Mouse (Mus musculus): ENCODE measurements around the gene B3gnt2. TPM values are rescaled to one million over a fixed set of nuclear protein-coding genes. Genes with fewer than 3 reads are reported as not detected.

The B3gnt2 gene
- polyA plus RNA-seq, 1 experiment from 2014 or later: 6.5 TPM

GRCm38 (mm10) chr11:22871628-22872306 lies 11.0 kb upstream of the B3gnt2 start:
- H3K36me3 ChIP-seq: no peaks in the 10 kb centered on the region
- H3K9ac ChIP-seq: no peak overlapping the region
- peak overlapping the region; percentile 46 for H3K4me2 ChIP-seq
- 50% methylated on average over 7 of the region's 7 CpGs for WGBS
- H3K27ac ChIP-seq: peak overlapping the region; percentile 69
- H3K27me3 ChIP-seq: no peaks in the 10 kb centered on the region
- peak overlapping the region; percentile 13; the same call in 1 of the 2 replicates for H3K4me3 ChIP-seq
- 0 out of 2 replicates have a peak, but pooled peaks have one; percentile 53 for ATAC-seq (replicated peaks; ENCODE audit: insufficient number of reproducible peaks, insufficient read depth, low FRiP score, low read depth)
- H3K4me1 ChIP-seq (replicated peaks): peaks cover 13% of the 10 kb centered on the region
- H3K9me3 ChIP-seq (replicated peaks): no peaks in the 10 kb centered on the region

- H3K4me1 ChIP-seq (replicated peaks): peaks cover 13% of the 10 kb centered on the region
- no peaks in the 10 kb centered on the region for H3K27me3 ChIP-seq
- no peaks in the 10 kb centered on the region for H3K9me3 ChIP-seq (replicated peaks)
- no peak overlapping the region for H3K4me3 ChIP-seq
- 75% methylated on average over 8 of the region's 8 CpGs for WGBS
- H3K36me3 ChIP-seq: no peaks in the 10 kb centered on the region
- no peak overlapping the region for H3K27ac ChIP-seq
- no peak for ATAC-seq (replicated peaks; ENCODE audit: insufficient number of reproducible peaks, insufficient read depth, low FRiP score, low read depth)
- no peak overlapping the region for H3K4me2 ChIP-seq
- no peak overlapping the region for H3K9ac ChIP-seq
Observed at GRCm38 (mm10) chr11:22868582-22868981, 7.8 kb upstream of the B3gnt2 start.

DNA sequence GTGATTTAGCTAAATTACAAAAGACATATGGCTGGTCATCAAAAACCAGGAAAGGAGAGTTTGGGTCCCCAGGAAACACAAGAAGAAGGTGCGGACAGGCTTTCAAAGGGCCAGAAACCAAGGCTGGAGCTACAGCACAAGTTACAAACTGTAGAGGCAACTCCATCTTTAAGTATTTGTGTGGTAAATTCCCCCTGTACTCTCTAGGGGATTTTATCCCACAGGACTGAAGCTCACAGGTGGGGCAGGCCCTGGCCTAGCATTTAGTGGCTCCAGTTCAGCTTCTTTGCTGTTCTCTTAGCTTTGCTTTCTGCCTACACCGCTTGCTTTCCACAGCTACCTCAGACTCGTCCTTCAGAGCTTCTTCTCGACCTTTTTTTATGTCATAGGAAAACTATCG lies 6.9 kb upstream of the B3gnt2 start:
- no peak for ATAC-seq (replicated peaks; ENCODE audit: insufficient number of reproducible peaks, insufficient read depth, low FRiP score, low read depth)
- Histone ChIP-seq H3K9me3 (replicated peaks) (no peaks in the 10 kb centered on the region), H3K27ac (no peak overlapping the region), H3K4me1 (replicated peaks) (peaks cover 10% of the 10 kb centered on the region), H3K9ac (no peak overlapping the region), H3K4me3 (no peak overlapping the region), H3K27me3 (no peaks in the 10 kb centered on the region), H3K36me3 (no peaks in the 10 kb centered on the region), H3K4me2 (no peak overlapping the region)
- 80% methylated on average over 5 of the region's 5 CpGs for WGBS

GRCm38 (mm10) chr11:22865635-22866246 lies 5.0 kb upstream of the B3gnt2 start:
- no peak overlapping the region for H3K27ac ChIP-seq
- H3K27me3 ChIP-seq: no peaks in the 10 kb centered on the region
- no peak overlapping the region for H3K4me3 ChIP-seq
- WGBS: 77% methylated on average over 7 of the region's 7 CpGs
- H3K4me2 ChIP-seq: no peak overlapping the region
- no peaks in the 10 kb centered on the region for H3K4me1 ChIP-seq (replicated peaks)
- H3K9ac ChIP-seq: no peak overlapping the region
- no peak for ATAC-seq (replicated peaks; ENCODE audit: insufficient number of reproducible peaks, insufficient read depth, low FRiP score, low read depth)
- H3K9me3 ChIP-seq (replicated peaks): no peaks in the 10 kb centered on the region
- H3K36me3 ChIP-seq: no peaks in the 10 kb centered on the region

DNA sequence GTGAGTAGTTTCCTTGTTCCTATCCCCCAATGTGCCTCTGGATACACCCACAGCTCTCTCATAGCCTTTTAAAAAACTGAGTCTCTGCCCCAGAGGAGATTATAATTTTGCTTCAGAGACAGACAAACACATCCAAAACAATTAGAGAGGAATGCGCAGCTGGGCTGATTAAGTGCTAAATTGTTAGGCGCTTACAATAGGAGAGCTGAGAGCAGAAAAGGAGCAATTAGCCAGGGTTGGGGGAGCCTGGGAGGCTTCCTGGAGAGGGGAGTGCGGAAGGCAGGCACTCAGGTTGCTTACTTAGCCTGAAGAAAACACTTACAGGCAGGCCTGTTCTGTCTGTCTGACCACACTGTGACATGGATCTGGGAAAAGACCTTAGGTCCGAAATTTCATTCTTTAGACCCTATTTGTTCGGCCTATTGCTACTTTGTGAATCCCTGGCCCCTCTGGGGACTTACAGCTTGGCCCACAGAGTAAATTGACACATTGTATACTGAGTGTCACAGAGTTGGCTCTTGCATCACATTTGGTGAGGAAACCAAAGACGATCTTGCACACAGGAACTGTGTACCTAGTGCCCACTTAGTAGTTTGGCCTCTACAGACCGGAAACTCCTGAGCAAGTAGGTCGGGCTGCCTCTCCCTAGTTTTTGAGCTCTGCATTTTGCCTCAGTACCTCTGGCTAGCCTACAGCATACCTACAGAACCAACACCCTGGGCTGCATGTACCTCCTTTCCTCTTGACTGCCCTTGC lies 3.7 kb upstream of the B3gnt2 start:
- Histone ChIP-seq H3K9ac (no peak overlapping the region), H3K36me3 (no peaks in the 10 kb centered on the region), H3K4me1 (replicated peaks) (peaks cover 6% of the 10 kb centered on the region; the same call in 1 of the 2 replicates), H3K27me3 (no peaks in the 10 kb centered on the region), H3K27ac (no peak overlapping the region), H3K4me2 (no peak overlapping the region), H3K4me3 (no peak overlapping the region), H3K9me3 (replicated peaks) (no peaks in the 10 kb centered on the region)
- 72% methylated on average over 8 of the region's 8 CpGs for WGBS
- ATAC-seq (replicated peaks; ENCODE audit: insufficient number of reproducible peaks, insufficient read depth, low FRiP score, low read depth): no peak

DNA sequence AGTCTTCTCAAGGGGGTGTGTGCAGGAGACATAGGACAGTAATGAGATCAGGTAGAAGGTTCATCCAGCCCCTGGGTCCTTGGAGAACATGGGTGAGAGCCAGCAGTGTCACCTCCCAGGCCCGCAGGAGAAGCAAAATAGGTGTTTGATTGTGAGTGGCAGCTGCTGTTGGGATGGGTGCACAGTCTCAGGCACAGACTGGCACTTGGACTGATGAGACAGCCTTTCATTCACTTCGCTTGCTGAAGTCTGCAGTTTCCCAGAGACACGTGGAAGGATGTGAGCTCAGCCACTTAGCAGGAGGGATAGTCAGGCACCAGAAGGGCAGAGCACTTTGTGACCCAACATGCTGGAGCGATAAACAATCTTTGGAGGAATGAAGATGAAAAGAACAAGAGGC lies 2.8 kb upstream of the B3gnt2 start:
- H3K9me3 ChIP-seq (replicated peaks): no peaks in the 10 kb centered on the region
- 0 out of 2 replicates have a peak, but pooled peaks cover 4% of the 10 kb centered on the region for H3K27me3 ChIP-seq
- peaks cover 10% of the 10 kb centered on the region for H3K4me1 ChIP-seq (replicated peaks)
- no peak overlapping the region for H3K9ac ChIP-seq
- no peak overlapping the region for H3K4me3 ChIP-seq
- 50% methylated on average over 4 of the region's 4 CpGs for WGBS
- no peak overlapping the region for H3K4me2 ChIP-seq
- no peaks in the 10 kb centered on the region for H3K36me3 ChIP-seq
- H3K27ac ChIP-seq: no peak overlapping the region
- ATAC-seq (replicated peaks; ENCODE audit: insufficient number of reproducible peaks, insufficient read depth, low FRiP score, low read depth): no peak

- 0 out of 2 replicates have a peak, but pooled peaks cover 4% of the 10 kb centered on the region for H3K27me3 ChIP-seq
- H3K4me2 ChIP-seq: peak overlapping the region; percentile 99
- H3K9ac ChIP-seq: no peak overlapping the region
- no peak for ATAC-seq (replicated peaks; ENCODE audit: insufficient number of reproducible peaks, insufficient read depth, low FRiP score, low read depth)
- H3K4me1 ChIP-seq (replicated peaks): peaks cover 16% of the 10 kb centered on the region
- H3K4me3 ChIP-seq: no peak overlapping the region
- H3K27ac ChIP-seq: no peak overlapping the region
- H3K9me3 ChIP-seq (replicated peaks): no peaks in the 10 kb centered on the region
- WGBS: 72% methylated on average over 4 of the region's 4 CpGs
- H3K36me3 ChIP-seq: no peaks in the 10 kb centered on the region
Observed at GRCm38 (mm10) chr11:22861315-22861714, 554 bp upstream of the B3gnt2 start.

GRCm38 (mm10) chr11:22859633-22860334 lies 977 bp downstream of the B3gnt2 start:
- WGBS: under 1% methylated on average over 42 of the region's 55 CpGs
- H3K4me3 ChIP-seq: peak overlapping the region; percentile 85
- H3K9me3 ChIP-seq (replicated peaks): no peaks in the 10 kb centered on the region
- peaks cover 16% of the 10 kb centered on the region for H3K4me1 ChIP-seq (replicated peaks)
- no peaks in the 10 kb centered on the region for H3K36me3 ChIP-seq
- peak overlapping the region; percentile 99 for H3K4me2 ChIP-seq
- H3K9ac ChIP-seq: peak overlapping the region; percentile 87
- ATAC-seq (replicated peaks; ENCODE audit: insufficient number of reproducible peaks, insufficient read depth, low FRiP score, low read depth): peak; percentile 95
- H3K27ac ChIP-seq: peak overlapping the region; percentile 81
- H3K27me3 ChIP-seq: 0 out of 2 replicates have a peak, but pooled peaks cover 4% of the 10 kb centered on the region

GRCm38 (mm10) chr11:22859301-22859632 lies 1.5 kb downstream of the B3gnt2 start:
- WGBS: under 1% methylated on average over 21 of the region's 41 CpGs
- Histone ChIP-seq H3K4me1 (replicated peaks) (peaks cover 16% of the 10 kb centered on the region), H3K36me3 (no peaks in the 10 kb centered on the region), H3K4me3 (peak overlapping the region; percentile 85), H3K9ac (peak overlapping the region; percentile 87), H3K27ac (peak overlapping the region; percentile 81), H3K9me3 (replicated peaks) (no peaks in the 10 kb centered on the region), H3K27me3 (0 out of 2 replicates have a peak, but pooled peaks cover 4% of the 10 kb centered on the region), H3K4me2 (peak overlapping the region; percentile 99)
- peak; percentile 69 for ATAC-seq (replicated peaks; ENCODE audit: insufficient number of reproducible peaks, insufficient read depth, low FRiP score, low read depth)

DNA sequence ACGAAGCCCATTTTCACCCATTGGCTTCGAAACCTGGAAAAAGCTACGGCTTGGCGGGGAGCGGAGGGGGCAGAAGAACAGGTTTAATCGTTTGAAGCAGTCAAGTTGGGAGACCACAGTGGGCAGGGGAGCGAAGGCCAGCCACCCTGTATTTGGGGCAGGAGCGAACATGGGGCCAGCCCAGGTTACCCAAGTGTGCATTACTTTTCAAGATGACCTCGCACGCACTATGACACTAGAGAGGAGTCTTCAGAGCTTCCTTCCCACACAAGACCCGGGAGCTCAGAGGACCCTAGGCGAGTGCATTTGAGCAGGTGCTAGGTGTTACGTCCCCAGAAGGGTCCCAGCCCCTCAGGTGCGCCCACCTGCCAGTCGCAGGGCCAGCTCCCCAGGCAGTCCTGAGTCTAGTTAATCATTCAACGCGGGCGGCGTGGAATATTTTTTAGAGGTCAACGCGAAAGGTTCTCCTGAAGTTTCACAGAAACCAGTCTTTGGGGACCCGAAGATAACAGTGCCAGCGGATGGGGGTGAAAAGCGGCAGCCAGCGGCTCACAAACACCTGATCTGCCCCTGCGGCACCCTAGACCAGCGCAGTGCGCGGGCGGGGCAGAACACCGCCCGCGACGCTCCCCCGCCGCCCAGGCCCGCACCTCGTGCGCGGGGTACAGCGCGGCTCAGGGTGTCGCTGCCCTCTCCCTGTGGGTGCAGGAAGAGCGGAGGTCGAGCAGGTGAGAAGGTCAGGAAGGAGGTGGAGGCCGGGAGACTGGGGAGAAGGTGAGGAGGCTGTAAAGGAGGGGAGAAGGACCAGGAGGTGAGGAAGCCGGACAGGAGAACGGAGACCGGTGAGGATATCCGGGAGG lies 2.1 kb downstream of the B3gnt2 start:
- WGBS: 3% methylated on average over 50 of the region's 50 CpGs
- Histone ChIP-seq H3K36me3 (no peaks in the 10 kb centered on the region), H3K4me2 (peak overlapping the region; percentile 99), H3K4me1 (replicated peaks) (peaks cover 16% of the 10 kb centered on the region), H3K9ac (peak overlapping the region; percentile 87), H3K27me3 (0 out of 2 replicates have a peak, but pooled peaks cover 4% of the 10 kb centered on the region), H3K9me3 (replicated peaks) (no peaks in the 10 kb centered on the region), H3K4me3 (peak overlapping the region; percentile 85), H3K27ac (peak overlapping the region; percentile 81)
- ATAC-seq (replicated peaks; ENCODE audit: insufficient number of reproducible peaks, insufficient read depth, low FRiP score, low read depth): no peak
